Mouse (Mus musculus): Measurements from ENCODE around the gene Ell3.

DNA sequence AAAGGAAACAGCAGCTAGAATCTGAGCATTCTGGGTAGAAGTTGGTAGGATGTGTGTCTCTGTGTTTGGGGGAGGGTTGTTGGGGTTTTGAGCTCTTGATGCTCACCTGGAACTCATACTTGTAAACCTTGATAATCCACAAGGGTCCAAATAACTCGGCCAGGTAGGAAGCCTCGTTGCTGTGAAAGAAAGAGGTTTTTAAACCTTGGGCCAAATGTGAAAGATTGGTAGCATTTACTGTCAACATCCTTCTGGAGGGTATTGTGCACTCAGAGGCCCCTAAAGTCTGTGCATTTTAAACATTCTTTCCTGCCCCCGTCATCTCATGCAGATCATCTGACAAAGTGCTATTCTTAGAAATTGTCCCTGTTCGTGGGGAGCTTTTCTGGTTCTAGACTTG lies 8.9 kb upstream of the Ell3 start, which contains the start of gene Hypk:
- TF ChIP-seq CTCF (IDR thresholded peaks at IDR 0.05; ENCODE audit: borderline replicate concordance, control insufficient read depth, extremely low read depth, insufficient read depth, low read length, poor library complexity), result no peak
- no peak for TF ChIP-seq POLR2A (IDR thresholded peaks at IDR 0.05; ENCODE audit: control insufficient read depth, extremely low read depth, insufficient read depth, low read length, poor library complexity)
